Mouse (Mus musculus): ENCODE results near the gene Vmn1r51. TPM values are rescaled to one million over a fixed set of nuclear protein-coding genes. Genes with fewer than 3 reads are reported as not detected.

Gene Vmn1r51
- polyA plus RNA-seq (2017; shearing (Covaris generic)): not detected

DNA sequence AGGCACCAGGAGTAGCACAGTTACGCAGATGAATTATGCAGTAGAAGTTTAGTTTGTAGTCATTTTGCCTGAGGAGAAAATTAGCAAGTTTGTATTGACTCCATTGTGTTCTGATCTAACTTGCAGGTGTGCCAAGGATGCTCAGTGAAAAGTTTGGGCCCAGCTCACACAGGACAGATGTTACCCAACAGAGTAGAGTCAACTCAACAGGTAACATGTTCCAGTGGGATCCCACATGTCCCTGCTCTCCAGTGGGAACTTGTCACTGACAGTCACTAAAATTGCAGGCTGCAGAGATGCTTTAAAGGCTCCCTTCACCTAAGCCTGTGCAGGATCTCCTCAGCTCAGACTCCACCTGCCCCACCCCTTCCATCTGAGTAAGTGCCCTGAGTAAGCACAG lies at the start of gene Vmn1r51:
Gene Vmn1r51 (plus strand): TSS at position 301 of the 400 bp plus-strand sequence.

DNA sequence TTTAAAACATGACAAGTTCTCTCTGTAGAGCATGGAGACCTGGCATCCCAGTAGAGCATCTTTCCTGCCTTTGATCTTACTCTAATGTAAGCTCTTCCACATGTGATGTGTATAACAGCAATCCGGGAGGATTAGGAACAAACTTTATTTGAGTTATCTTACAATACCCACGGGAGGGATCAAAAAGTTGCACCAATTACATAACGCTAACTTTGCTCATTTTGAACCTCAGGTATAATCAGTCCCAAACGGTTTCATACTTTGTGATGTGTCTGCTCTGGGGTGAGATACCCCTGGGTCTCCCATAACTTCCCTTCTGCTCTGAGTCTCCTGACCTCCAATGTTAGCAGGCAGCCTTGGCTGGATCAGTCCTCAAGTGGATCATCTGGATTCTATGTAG lies 44.0 kb upstream of the Vmn1r51 start, which contains the start of gene Vmn1r49:
Gene Vmn1r49 (minus strand): TSS at position 101 of the 400 bp plus-strand sequence.

DNA sequence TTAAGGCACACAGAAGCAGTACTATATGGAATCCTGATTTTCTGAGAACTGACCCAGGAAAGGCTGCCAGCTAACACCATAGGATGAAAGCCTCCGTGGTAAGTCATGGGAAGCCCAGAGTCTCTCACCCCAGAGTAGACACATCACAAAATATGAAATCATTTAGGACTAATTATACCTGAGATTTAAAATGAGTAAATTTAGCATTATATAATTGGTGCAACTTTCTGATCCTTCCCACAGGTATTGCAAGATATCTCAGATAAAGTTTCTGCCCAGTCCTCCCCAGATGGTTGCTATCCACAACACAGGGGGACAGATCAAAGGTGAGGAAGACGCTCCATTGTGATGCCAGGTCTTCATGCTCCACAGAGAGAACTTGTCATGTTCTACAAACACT lies 21.3 kb upstream of the Vmn1r51 start, which contains the start of gene Vmn1r50:
Gene Vmn1r50 (plus strand): TSS at position 301 of the 400 bp plus-strand sequence.

DNA sequence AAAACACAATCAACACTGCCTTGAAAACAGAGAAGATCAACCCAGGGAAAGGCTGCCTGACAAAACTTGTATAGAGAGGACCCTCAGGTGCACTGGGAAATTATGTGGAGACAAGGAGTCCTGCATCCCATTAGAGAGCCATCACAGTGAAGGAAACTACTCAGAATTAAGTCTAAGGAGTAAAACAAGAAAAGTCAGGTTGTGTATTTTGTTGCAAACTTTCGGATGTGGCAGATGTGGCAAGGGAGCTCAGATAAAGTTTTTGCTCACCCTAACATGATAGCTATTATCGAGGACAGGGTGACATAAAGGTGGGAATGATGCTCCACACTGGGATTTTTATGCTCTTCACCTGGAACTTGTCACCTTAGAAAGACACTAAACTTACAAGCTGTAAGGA lies 52.1 kb downstream of the Vmn1r51 start, which contains the start of gene Vmn1r52:
Gene Vmn1r52 (plus strand): TSS at position 301 of the 400 bp plus-strand sequence.

Other genes starting within 250 kb of the Vmn1r51 start
- not detected for gene Vmn1r42, start 246.2 kb upstream of the Vmn1r51 start, polyA plus RNA-seq (2017; shearing (Covaris generic))
- not detected for gene Vmn1r43, start 246.2 kb upstream of the Vmn1r51 start, polyA plus RNA-seq (2017; shearing (Covaris generic))
- not detected for gene Vmn1r44, start 238.9 kb upstream of the Vmn1r51 start, polyA plus RNA-seq (2017; shearing (Covaris generic))
- not detected for gene Vmn1r45, start 182.0 kb upstream of the Vmn1r51 start, polyA plus RNA-seq (2017; shearing (Covaris generic))
- not detected for gene Vmn1r46, start 153.3 kb upstream of the Vmn1r51 start, polyA plus RNA-seq (2017; shearing (Covaris generic))
- gene Vmn1r47, start 106.4 kb upstream of the Vmn1r51 start, polyA plus RNA-seq (2017; shearing (Covaris generic)): not detected
- not detected for gene Vmn1r48, start 85.8 kb upstream of the Vmn1r51 start, polyA plus RNA-seq (2017; shearing (Covaris generic))
- gene Vmn1r49, start 44.1 kb upstream of the Vmn1r51 start, polyA plus RNA-seq (2017; shearing (Covaris generic)): not detected
- not detected for gene Vmn1r50, start 21.2 kb upstream of the Vmn1r51 start, polyA plus RNA-seq (2017; shearing (Covaris generic))
- gene Vmn1r52, start 52.2 kb downstream of the Vmn1r51 start, polyA plus RNA-seq (2017; shearing (Covaris generic)): not detected
- gene V1ra8, start 80.2 kb downstream of the Vmn1r51 start, polyA plus RNA-seq (2017; shearing (Covaris generic)): not detected
- not detected for gene Vmn1r53, start 101.8 kb downstream of the Vmn1r51 start, polyA plus RNA-seq (2017; shearing (Covaris generic))
- not detected for gene Vmn1r54, start 123.7 kb downstream of the Vmn1r51 start, polyA plus RNA-seq (2017; shearing (Covaris generic))
- not detected for gene BC048671, start 178.6 kb downstream of the Vmn1r51 start, polyA plus RNA-seq (2017; shearing (Covaris generic))
- not detected for gene Chst13, start 202.6 kb downstream of the Vmn1r51 start, polyA plus RNA-seq (2017; shearing (Covaris generic))
- gene Uroc1, start 210.7 kb downstream of the Vmn1r51 start, polyA plus RNA-seq (2017; shearing (Covaris generic)): not detected
- gene Zxdc, start 246.9 kb downstream of the Vmn1r51 start, polyA plus RNA-seq (2017; shearing (Covaris generic)): 2.5 TPM

Measured in activated CD4-positive, CD25-positive, alpha-beta regulatory T cell, adult 9 weeks (primary cell).